Mouse (Mus musculus) heart, postnatal 0 days (tissue): ENCODE measurements around the gene Ccser2. TPM values are rescaled to one million over a fixed set of nuclear protein-coding genes. Genes with fewer than 3 reads are reported as not detected.
A peak's percentile ranks its signal among the peaks of the same experiment; 100 is the strongest.

Experiments
- ATAC-seq: fragments of 200-750 bp; cut with Nextera tagmentation; 2 replicates; pipeline ENCODE4 v1.8.0; 2017; ENCODE audit warnings: low read depth, moderate number of reproducible peaks, moderate library complexity; ENCODE audit not compliant: insufficient read depth
- DNase-seq: peaks from one replicate; pipeline ENCODE4 v3.0.0-alpha.2; 2016; ENCODE audit warnings: low spot score
- H3K27ac ChIP-seq: fragments of 300-500 bp; sonication (generic); 2 replicates; pipeline ENCODE4 v1.5.1; 2014; ENCODE audit warnings: low read depth, mild to moderate bottlenecking
- H3K27me3 ChIP-seq: fragments of 300-500 bp; sonication (generic); 2 replicates; pipeline ENCODE4 v1.6.1; 2014; ENCODE audit warnings: low read length, mixed read lengths; ENCODE audit not compliant: control insufficient read depth, insufficient read depth
- H3K36me3 ChIP-seq: fragments of 300-500 bp; sonication (generic); replicated peaks from 2 replicates; pipeline ENCODE4 v1.6.1; 2014; ENCODE audit warnings: low read length, mixed read lengths; ENCODE audit not compliant: control insufficient read depth, insufficient read depth
- H3K4me1 ChIP-seq: fragments of 300-500 bp; sonication (generic); 2 replicates; pipeline ENCODE4 v1.6.1; 2014; ENCODE audit warnings: antibody characterized with exemption; ENCODE audit not compliant: control insufficient read depth, insufficient read depth
- H3K4me2 ChIP-seq: fragments of 300-500 bp; sonication (generic); 2 replicates; pipeline ENCODE4 v1.6.1; 2014; ENCODE audit warnings: low read depth, mild to moderate bottlenecking, low read length, moderate library complexity
- H3K4me3 ChIP-seq: fragments of 300-500 bp; sonication (generic); 2 replicates; pipeline ENCODE4 v1.5.1; 2014; ENCODE audit warnings: low read depth, low read length
- H3K9ac ChIP-seq: fragments of 300-500 bp; sonication (generic); replicated peaks from 2 replicates; pipeline ENCODE4 v1.6.1; 2014; ENCODE audit warnings: low read depth, low read length, mixed read lengths
- H3K9me3 ChIP-seq: fragments of 300-500 bp; sonication (generic); replicated peaks from 2 replicates; pipeline ENCODE4 v1.6.1; 2016; ENCODE audit warnings: low read length; ENCODE audit not compliant: control insufficient read depth
- CTCF ChIP-seq: IDR thresholded peaks from 2 replicates; pipeline ENCODE4 v1.5.1; 2016; ENCODE audit warnings: antibody characterized with exemption, control low read depth, low read depth
- EP300 ChIP-seq: IDR thresholded peaks from 2 replicates; pipeline ENCODE4 v1.6.1; 2016; ENCODE audit warnings: antibody characterized with exemption, low read depth
- WGBS: fragments of 180-500 bp; shearing (Covaris S2); extraction: QIAGEN DNeasy Blood & Tissue Kit; methylation state at CpG from one replicate; pipeline ENCODE4 v1.1.7; 2014; 5-methylcytosine and 5-hydroxymethylcytosine counted together
- polyA plus RNA-seq: library from polyadenylated mRNA; unstranded; fragments of >200 nt; fragmentation: Nextera tagmentation; extraction: Ambion mirVana; gene quantifications from 2 replicates; pipeline ENCODE4 v1.2.1, GENCODE M21; 2015
- total RNA-seq: library from RNA; depleted of rRNA; stranded (reverse); fragments of >200 nt; gene quantifications from 2 replicates; pipeline ENCODE4 v1.2.3, GENCODE M21; 2014; ENCODE audit warnings: low replicate concordance

Gene Ccser2
- total and polyA plus RNA-seq, 2 experiments from 2014 or later: 49.8 to 74.1 TPM

DNA sequence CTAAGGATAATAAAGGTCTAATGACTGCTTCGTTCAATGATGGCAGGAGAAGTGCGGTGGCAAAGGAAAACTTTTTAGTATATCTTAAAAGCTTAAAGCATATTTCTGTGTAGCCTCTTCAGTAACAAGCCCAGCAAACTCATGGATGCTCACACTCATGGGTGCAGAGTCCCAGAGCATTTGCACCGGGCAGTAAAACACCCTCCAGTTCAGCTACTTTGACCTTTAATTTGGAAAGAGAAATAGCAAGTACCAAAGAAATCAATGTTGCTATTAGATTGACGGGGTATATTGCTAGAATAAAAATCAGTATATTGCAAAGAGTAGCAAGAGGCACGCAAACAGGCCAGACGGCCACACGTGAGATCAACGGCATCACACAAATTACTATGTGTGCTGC is 48.7 kb downstream of the Ccser2 start:
- Histone ChIP-seq H3K36me3 (peaks cover 23% of the 10 kb centered on the region), H3K9me3 (no peaks in the 10 kb centered on the region), H3K4me2 (no peak overlapping the region), H3K9ac (no peak overlapping the region), H3K4me1 (peaks cover 14% of the 10 kb centered on the region), H3K27me3 (no peaks in the 10 kb centered on the region), H3K4me3 (no peak overlapping the region), H3K27ac (peak overlapping the region; percentile 99)
- no peak for DNase-seq
- WGBS: 91% methylated on average over 8 of the region's 8 CpGs
- no peak for ATAC-seq
- no peak for TF ChIP-seq CTCF
- TF ChIP-seq EP300: no peak

GRCm38 (mm10) chr14:36919146-36919545 is 49.4 kb downstream of the Ccser2 start:
- DNase-seq (peak; percentile 95), ATAC-seq (peak; percentile 100)
- Histone ChIP-seq H3K4me3 (peak overlapping the region; percentile 64), H3K9me3 (no peaks in the 10 kb centered on the region), H3K9ac (peak overlapping the region; percentile 85), H3K4me2 (peak overlapping the region; percentile 72), H3K27me3 (no peaks in the 10 kb centered on the region), H3K4me1 (peaks cover 14% of the 10 kb centered on the region), H3K36me3 (peaks cover 23% of the 10 kb centered on the region), H3K27ac (peak overlapping the region; percentile 99)
- 9% methylated on average over 13 of the region's 13 CpGs for WGBS
- peak; percentile 71 for TF ChIP-seq EP300
- no peak for TF ChIP-seq CTCF

DNA sequence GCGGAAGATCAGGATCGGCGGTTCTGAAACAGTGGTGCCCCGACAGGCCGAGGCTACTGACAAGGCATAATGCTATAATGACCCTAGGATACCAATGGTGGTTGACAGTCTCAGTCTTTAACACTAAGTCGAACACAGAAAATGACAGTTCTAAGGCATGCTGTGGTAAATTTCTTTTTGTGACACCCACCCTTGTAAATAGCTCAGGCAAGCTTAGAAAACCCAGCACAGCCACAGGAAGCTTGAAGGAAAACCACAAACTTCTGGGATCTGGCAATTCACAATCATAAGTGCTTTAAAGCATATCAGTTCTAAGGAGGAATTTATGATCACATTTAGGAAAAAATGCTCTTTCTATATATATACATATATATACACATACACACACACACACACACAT is 53.4 kb downstream of the Ccser2 start:
- Histone ChIP-seq H3K4me1 (peaks cover 24% of the 10 kb centered on the region), H3K9ac (no peak overlapping the region), H3K4me3 (no peak overlapping the region), H3K27me3 (no peaks in the 10 kb centered on the region), H3K36me3 (peaks cover 17% of the 10 kb centered on the region), H3K27ac (no peak overlapping the region), H3K4me2 (no peak overlapping the region), H3K9me3 (no peaks in the 10 kb centered on the region)
- 95% methylated on average over 6 of the region's 6 CpGs for WGBS
- ATAC-seq: no peak
- no peak for DNase-seq
- TF ChIP-seq CTCF: no peak

DNA sequence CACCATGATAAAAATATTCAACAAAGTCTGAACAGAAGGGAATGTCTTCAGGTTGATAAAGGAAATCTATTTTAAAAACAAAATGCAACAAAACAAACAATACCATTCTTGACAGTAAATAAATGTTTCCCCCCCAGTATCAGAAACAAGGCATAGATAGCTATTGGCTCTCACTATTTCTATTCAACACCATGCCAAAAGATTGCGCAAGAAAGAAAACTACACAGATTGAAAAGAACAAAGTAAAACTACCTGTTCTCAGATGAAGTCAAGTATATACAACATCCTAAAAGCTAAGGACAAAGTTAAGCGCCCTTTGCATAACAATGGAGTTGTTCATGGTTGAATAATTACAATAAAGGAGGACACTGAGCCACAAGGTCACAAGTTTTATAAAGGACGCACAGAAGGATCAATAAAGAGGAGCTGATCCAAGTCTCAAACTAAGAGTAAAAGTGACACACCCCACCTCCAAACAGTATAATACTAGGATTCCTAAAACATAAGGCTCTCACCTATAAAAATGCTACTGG is 54.0 kb downstream of the Ccser2 start:
- peaks cover 21% of the 10 kb centered on the region for H3K36me3 ChIP-seq
- H3K4me1 ChIP-seq: peaks cover 24% of the 10 kb centered on the region
- TF ChIP-seq EP300 (no peak), CTCF (no peak)
- no peak overlapping the region for H3K27ac ChIP-seq
- H3K9me3 ChIP-seq: no peaks in the 10 kb centered on the region
- H3K27me3 ChIP-seq: no peaks in the 10 kb centered on the region
- 91% methylated on average over 3 of the region's 3 CpGs for WGBS
- no peak overlapping the region for H3K9ac ChIP-seq
- H3K4me3 ChIP-seq: no peak overlapping the region
- DNase-seq: no peak
- ATAC-seq: no peak
- no peak overlapping the region for H3K4me2 ChIP-seq

DNA sequence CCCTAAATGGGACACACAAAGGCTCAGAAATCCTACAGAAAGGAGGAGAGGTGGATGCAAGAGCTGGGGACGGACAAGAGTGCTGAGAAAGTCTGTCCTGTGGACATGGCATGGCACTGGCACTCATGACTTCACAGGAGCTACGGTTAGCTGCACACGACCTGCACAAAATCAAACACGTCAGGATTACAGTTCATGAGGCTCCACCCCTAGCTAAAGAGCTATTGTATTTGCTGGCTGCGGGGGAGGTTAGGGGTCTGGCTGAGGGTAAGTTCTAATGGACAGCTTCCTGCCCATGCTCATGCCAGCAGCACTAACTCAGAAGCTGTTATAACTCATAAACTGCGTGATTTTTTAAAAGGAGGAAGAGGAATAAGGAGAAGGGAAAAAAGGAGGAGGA is 56.8 kb downstream of the Ccser2 start:
- TF ChIP-seq CTCF (no peak), EP300 (no peak)
- peaks cover 22% of the 10 kb centered on the region; the same call in 1 of the 2 replicates for H3K4me1 ChIP-seq
- H3K4me3 ChIP-seq: no peak overlapping the region
- WGBS: 23% methylated on average over 6 of the region's 6 CpGs
- no peaks in the 10 kb centered on the region for H3K9me3 ChIP-seq
- peaks cover 33% of the 10 kb centered on the region; the same call in 1 of the 2 replicates for H3K36me3 ChIP-seq
- H3K27me3 ChIP-seq: no peaks in the 10 kb centered on the region
- H3K9ac ChIP-seq: no peak overlapping the region
- DNase-seq (no peak), ATAC-seq (peak; percentile 60; the same call in 1 of the 2 replicates)
- no peak overlapping the region for H3K4me2 ChIP-seq
- no peak overlapping the region for H3K27ac ChIP-seq
